Mouse (Mus musculus) liver, adult 2 months (tissue): ENCODE measurements around the gene Aass. TPM values are rescaled to one million over a fixed set of nuclear protein-coding genes. Genes with fewer than 3 reads are reported as not detected.

Experiments used
- DNase-seq: peaks from one replicate; pipeline ENCODE4 v3.0.0-alpha.2; 2011; ENCODE audit warnings: low read depth, low spot score; ENCODE audit errors: extremely low read depth
- H3K27ac ChIP-seq: fragments of 200-500 bp; replicated peaks from 2 replicates; pipeline ENCODE4 v1.5.1; 2012; ENCODE audit warnings: low read depth, mild to moderate bottlenecking, control low read depth, inconsistent platforms, low read length; ENCODE audit not compliant: insufficient read depth
- H3K27me3 ChIP-seq: fragments of 200-500 bp; 2 replicates; pipeline ENCODE4 v1.6.1; 2012; ENCODE audit warnings: mild to moderate bottlenecking, moderate library complexity, low read length, inconsistent platforms; ENCODE audit not compliant: control insufficient read depth, insufficient read depth
- H3K36me3 ChIP-seq: fragments of 200-500 bp; 2 replicates; pipeline ENCODE4 v1.6.1; 2012; ENCODE audit warnings: low read length, inconsistent platforms; ENCODE audit not compliant: control insufficient read depth, insufficient read depth
- H3K4me1 ChIP-seq: fragments of 200-500 bp; 2 replicates; pipeline ENCODE4 v1.6.1; 2011; ENCODE audit warnings: low read length; ENCODE audit not compliant: control insufficient read depth, insufficient read depth
- H3K4me3 ChIP-seq: fragments of 200-500 bp; 2 replicates; pipeline ENCODE4 v1.5.1; 2011; ENCODE audit warnings: low read depth, mild to moderate bottlenecking, control low read depth, low read length, moderate library complexity; ENCODE audit not compliant: insufficient read depth
- H3K79me2 ChIP-seq: fragments of 200-500 bp; 2 replicates; pipeline ENCODE4 v1.6.1; 2012; ENCODE audit warnings: inconsistent platforms, mild to moderate bottlenecking, low read length, moderate library complexity; ENCODE audit not compliant: control insufficient read depth, insufficient read depth
- H3K9ac ChIP-seq: fragments of 200-500 bp; 2 replicates; pipeline ENCODE4 v1.6.1; 2012; ENCODE audit warnings: low read depth, mild to moderate bottlenecking, control low read depth, inconsistent platforms, low read length
- CTCF ChIP-seq: fragments of 200-500 bp; IDR thresholded peaks from 2 replicates; pipeline ENCODE4 v1.5.1; 2011; ENCODE audit warnings: low read depth, low read length, control low read depth
- POLR2A ChIP-seq: fragments of 200-500 bp; IDR thresholded peaks from 2 replicates; pipeline ENCODE4 v1.6.1; 2011; ENCODE audit warnings: low read length, control low read depth; ENCODE audit not compliant: insufficient read depth; ENCODE audit errors: extremely low read depth
- WGBS: fragments of 180-500 bp; shearing (Covaris S2); methylation state at CpG from one replicate; pipeline ENCODE4 v1.1.7; 2018; 5-methylcytosine and 5-hydroxymethylcytosine counted together
- polyA plus RNA-seq: library from polyadenylated mRNA; depleted of rRNA; stranded (reverse); fragments of >200 nt; gene quantifications from 2 replicates; pipeline ENCODE4 v1.2.3, GENCODE M21; 2012
- total RNA-seq: library from RNA; depleted of rRNA; stranded (reverse); fragments of >200 nt; gene quantifications from 2 replicates; pipeline ENCODE4 v1.2.3, GENCODE M21; 2014

Gene Aass
- total and polyA plus RNA-seq, 2 experiments = 66.8 to 328 TPM

DNA sequence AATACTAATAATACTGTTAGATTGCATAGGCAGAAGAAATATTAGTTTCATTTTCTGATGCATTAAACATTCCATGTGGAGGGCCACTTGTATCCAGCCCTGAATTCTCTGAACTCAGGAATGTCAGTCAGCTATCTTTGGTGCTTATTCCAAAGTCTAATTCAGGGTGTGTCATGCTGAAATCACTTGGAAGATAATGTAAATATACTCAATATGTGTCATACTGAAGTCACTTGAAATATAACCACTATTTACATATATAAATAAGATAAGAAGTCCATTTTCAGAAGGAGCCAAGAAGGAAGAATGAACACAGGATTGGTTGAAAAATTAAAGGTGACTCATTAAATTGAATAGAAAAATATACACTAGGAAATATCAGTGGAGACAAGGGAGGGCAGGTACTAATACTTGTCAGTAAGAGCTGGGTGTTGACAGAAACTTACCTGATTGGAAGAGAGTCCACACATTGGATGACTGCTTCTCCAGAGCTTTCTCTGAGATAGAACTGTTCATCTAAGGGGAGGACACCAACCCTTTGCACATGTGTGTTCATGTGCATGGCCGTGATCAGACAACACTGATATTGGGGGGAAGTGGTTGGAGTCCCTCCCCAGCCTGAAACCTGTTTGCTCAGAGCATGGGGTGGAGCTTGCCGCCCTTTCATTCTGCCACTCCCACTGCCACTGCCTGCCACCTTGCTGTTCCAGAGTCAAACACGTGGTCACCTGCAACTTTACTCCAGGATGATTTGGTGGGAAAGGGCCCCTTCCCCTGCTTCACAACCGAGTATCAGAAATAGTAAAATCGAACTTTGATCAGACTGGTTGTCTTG, 48.0 kb downstream of the Aass start:
- H3K4me1 ChIP-seq = no peaks in the 10 kb centered on the region; the same call in 1 of the 2 replicates
- no peaks in the 10 kb centered on the region; the same call in 1 of the 2 replicates for H3K79me2 ChIP-seq
- no peak for DNase-seq
- no peak overlapping the region for H3K27ac ChIP-seq
- H3K36me3 ChIP-seq = peaks cover 62% of the 10 kb centered on the region
- H3K27me3 ChIP-seq = no peaks in the 10 kb centered on the region
- no peak overlapping the region for H3K9ac ChIP-seq
- no peak for TF ChIP-seq POLR2A
- 86% methylated on average over 5 of the region's 5 CpGs for WGBS
- no peak overlapping the region for H3K4me3 ChIP-seq

DNA sequence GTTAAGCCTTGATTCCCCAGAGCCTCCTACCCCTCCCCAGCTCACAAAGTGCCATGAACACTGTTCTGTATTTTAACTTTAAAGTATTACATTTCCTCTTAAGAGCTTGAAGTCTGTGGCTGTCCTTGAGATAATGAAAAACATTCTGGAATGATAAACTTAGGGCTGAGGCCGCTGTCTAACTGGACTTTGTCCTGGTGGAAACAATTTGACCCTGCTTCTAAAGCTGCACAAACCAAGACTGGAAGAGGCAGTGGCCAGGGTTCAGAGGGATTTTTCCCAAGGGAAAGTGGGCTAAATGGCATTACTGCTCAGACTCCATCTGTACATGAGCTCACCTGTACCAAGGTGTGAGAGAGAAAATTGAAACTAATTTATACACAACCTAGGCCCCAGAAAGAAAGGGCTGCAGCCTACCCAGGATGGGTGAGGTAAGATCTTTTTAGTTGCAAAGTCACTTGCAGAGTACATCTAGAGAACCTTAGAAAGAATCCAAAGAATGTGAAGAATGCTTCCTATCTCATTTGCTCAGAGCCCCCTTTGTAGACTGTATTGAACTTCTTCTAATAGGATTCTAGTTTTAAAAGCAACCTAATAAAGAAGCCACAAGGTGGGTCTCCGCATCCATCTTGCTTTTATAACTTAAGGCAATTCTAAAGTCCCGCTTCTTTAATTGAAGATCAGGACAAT, 52.6 kb downstream of the Aass start:
- 67% methylated on average over 3 of the region's 3 CpGs for WGBS
- peak; percentile 41 for DNase-seq
- H3K9ac ChIP-seq = no peak overlapping the region
- H3K4me3 ChIP-seq = no peak overlapping the region
- peaks cover 82% of the 10 kb centered on the region for H3K36me3 ChIP-seq
- no peaks in the 10 kb centered on the region; the same call in 1 of the 2 replicates for H3K79me2 ChIP-seq
- no peak for TF ChIP-seq POLR2A
- TF ChIP-seq CTCF = no peak
- no peaks in the 10 kb centered on the region; the same call in 1 of the 2 replicates for H3K4me1 ChIP-seq
- no peaks in the 10 kb centered on the region for H3K27me3 ChIP-seq
- no peak overlapping the region for H3K27ac ChIP-seq

DNA sequence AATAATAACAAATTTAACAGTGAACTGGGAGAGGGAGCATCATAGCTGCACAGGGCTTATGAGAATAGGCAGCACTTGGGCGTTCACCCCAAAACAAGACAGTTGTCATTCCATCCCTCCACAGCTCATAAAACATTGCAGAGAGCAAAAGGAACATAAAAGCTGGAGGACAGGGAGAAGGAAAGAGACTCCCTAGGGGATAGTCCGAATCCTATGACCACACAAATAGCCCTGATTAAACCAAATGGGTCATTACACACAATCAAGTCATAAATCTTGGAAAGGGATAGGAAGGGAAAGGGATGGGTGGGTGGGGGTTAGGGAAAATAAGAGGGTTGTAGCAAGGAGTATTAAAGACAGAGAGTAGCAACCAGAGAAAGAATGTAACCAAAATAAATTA, 54.5 kb downstream of the Aass start:
- H3K79me2 ChIP-seq = no peaks in the 10 kb centered on the region
- no peak for DNase-seq
- H3K36me3 ChIP-seq = peaks cover 83% of the 10 kb centered on the region
- no peak overlapping the region for H3K9ac ChIP-seq
- no peak overlapping the region for H3K27ac ChIP-seq
- no peak overlapping the region for H3K4me3 ChIP-seq
- H3K27me3 ChIP-seq = no peaks in the 10 kb centered on the region
- 95% methylated on average over 2 of the region's 2 CpGs for WGBS
- no peak for TF ChIP-seq CTCF
- TF ChIP-seq POLR2A = no peak
- no peaks in the 10 kb centered on the region; the same call in 1 of the 2 replicates for H3K4me1 ChIP-seq

DNA sequence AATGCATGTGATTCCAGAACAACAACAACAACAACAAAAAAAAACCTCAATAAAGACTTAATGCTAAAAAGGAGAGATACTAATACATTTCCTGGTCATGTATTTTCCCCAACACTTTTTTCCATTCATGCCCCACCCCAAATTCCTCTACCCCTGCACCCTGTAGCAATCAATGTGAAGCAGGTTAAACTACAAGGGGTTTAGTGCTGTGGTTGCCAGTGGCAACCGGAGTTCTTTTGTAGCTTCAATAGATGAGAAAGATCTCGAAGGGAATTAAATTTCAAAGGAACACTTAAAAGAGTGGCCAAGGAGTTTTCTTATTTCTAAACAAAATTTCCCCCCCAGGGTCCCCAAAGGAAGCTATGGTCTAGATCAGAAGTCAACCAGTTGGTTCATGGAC, 56.7 kb downstream of the Aass start:
- TF ChIP-seq CTCF (no peak), POLR2A (no peak)
- 90% methylated on average over 2 of the region's 2 CpGs for WGBS

DNA sequence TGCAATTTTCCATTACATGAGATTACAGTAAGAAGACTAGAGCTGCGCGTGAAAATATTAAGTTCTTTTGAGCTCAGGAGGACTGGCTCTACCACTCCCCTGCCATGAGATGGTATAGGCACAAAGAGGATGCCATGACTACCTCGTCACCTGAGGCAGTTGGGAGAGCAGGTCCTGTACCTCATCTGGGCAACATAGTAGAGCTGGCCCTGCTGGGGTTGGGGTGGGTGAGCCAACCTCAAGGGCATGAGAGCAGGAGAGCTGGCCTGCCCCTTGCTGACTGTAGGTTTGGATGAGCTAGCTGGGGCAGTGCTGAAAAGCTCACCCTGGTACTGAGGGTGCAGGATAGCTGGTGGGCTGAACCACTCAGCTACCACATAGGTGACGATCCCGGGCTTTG, 77.1 kb downstream of the Aass start:
- no peaks in the 10 kb centered on the region for H3K79me2 ChIP-seq
- DNase-seq = no peak
- no peak overlapping the region for H3K27ac ChIP-seq
- WGBS = 95% methylated on average over 5 of the region's 5 CpGs
- H3K27me3 ChIP-seq = no peaks in the 10 kb centered on the region
- H3K36me3 ChIP-seq = no peaks in the 10 kb centered on the region
- H3K4me3 ChIP-seq = no peak overlapping the region
- TF ChIP-seq POLR2A = no peak
- no peak for TF ChIP-seq CTCF
- no peaks in the 10 kb centered on the region for H3K4me1 ChIP-seq
- no peak overlapping the region for H3K9ac ChIP-seq

More for the DNA sequence above, 56.7 kb downstream of the Aass start:
- Histone ChIP-seq H3K4me1 (no peaks in the 10 kb centered on the region; the same call in 1 of the 2 replicates), H3K9ac (no peak overlapping the region), H3K27ac (no peak overlapping the region), H3K79me2 (no peaks in the 10 kb centered on the region), H3K36me3 (peaks cover 78% of the 10 kb centered on the region), H3K4me3 (no peak overlapping the region), H3K27me3 (no peaks in the 10 kb centered on the region)
- DNase-seq = no peak
